Mouse (Mus musculus): ENCODE results near the gene Wipf2.

Gene Wipf2

DNA sequence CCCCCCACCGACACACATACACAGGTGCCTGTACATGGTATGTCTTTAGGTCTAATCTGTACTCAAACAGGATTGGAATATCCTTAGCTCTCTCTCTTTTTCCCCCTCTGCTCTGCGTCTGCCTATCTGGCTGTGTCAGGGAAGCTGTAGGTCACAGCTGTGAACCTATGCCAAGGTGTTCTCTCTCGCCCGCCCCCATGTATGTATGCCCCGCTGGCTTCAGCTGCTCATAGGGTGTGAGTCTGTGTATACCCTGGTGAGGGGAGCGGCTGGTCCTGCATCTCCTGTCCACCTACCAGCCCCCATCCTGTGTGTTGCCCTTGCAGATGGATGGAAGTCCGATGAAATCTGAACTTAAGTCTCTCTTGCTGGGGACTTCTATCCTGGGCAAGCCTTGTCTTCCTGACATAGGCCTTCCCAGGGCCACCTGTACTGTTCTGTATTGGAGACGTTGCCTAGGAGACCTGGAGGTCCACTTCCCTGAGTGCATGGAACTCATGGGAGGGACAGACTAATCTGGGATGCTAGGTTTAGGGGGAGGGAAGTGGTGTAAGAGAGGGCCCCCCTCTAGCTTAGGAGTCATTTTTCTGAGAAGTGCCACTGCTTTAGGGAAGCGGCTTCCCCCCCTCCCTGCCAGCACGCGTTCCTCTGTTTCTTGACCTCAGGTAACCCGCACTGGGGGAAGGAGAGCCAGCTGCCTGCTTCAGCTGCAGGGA lies 86.0 kb downstream of the Wipf2 start:
- no peak for DNase-seq (ENCODE audit: low read depth, low spot score)
- Histone ChIP-seq H3K36me3 (ENCODE audit: control insufficient read depth, insufficient read depth, low read length, poor library complexity, severe bottlenecking) (no peaks in the 10 kb centered on the region; the same call in 1 of the 2 replicates), H3K27me3 (ENCODE audit: control insufficient read depth, insufficient read depth, low read length, poor library complexity, severe bottlenecking) (no peaks in the 10 kb centered on the region)

DNA sequence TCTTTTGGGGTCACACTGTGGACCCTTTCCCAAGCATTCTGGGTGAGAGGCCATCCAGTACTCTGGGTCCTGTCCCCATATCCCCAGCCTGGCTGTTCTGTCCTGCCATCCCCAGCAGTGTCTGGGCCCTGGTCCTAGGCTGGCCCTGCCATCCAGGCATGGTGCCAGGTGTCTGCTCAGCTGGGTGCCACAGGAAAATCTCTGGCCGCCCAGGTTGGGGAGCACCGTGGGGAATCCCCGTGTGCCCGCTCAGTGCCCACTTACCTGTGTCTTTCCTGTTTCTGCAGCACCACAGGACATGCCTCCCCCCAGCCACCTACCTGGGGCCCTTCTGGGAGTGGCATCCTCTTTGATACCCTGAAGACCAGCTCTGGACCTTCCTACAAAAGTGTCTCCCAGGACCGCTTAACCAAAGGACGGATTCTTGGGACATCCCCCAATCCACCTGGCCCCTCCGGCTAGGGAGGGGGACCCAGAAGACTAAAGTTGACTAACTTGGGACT lies 86.6 kb downstream of the Wipf2 start:
- no peak for DNase-seq (ENCODE audit: low read depth, low spot score)
- Histone ChIP-seq H3K36me3 (ENCODE audit: control insufficient read depth, insufficient read depth, low read length, poor library complexity, severe bottlenecking) (no peaks in the 10 kb centered on the region; the same call in 1 of the 2 replicates), H3K27me3 (ENCODE audit: control insufficient read depth, insufficient read depth, low read length, poor library complexity, severe bottlenecking) (no peaks in the 10 kb centered on the region)

DNA sequence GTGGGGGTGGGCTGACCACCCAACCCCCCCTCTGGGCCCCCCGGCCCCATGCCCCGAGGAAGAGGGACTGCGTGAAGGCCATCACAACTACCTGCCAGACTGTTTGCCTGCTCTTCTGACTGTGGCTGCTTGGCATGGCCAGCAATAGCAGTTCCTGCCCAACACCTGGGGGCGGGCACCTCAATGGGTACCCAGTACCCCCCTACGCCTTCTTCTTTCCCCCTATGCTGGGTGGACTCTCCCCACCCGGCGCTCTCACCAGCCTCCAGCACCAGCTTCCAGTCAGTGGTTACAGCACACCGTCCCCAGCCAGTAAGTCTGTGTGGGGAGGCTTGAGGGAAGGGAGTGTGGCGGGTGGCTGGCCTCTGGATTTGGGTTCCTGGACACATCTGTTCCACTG lies 87.0 kb downstream of the Wipf2 start:
- DNase-seq (ENCODE audit: low read depth, low spot score), result no peak
- H3K27me3 ChIP-seq (ENCODE audit: control insufficient read depth, insufficient read depth, low read length, poor library complexity, severe bottlenecking), result no peaks in the 10 kb centered on the region
- no peaks in the 10 kb centered on the region; the same call in 1 of the 2 replicates for H3K36me3 ChIP-seq (ENCODE audit: control insufficient read depth, insufficient read depth, low read length, poor library complexity, severe bottlenecking)

DNA sequence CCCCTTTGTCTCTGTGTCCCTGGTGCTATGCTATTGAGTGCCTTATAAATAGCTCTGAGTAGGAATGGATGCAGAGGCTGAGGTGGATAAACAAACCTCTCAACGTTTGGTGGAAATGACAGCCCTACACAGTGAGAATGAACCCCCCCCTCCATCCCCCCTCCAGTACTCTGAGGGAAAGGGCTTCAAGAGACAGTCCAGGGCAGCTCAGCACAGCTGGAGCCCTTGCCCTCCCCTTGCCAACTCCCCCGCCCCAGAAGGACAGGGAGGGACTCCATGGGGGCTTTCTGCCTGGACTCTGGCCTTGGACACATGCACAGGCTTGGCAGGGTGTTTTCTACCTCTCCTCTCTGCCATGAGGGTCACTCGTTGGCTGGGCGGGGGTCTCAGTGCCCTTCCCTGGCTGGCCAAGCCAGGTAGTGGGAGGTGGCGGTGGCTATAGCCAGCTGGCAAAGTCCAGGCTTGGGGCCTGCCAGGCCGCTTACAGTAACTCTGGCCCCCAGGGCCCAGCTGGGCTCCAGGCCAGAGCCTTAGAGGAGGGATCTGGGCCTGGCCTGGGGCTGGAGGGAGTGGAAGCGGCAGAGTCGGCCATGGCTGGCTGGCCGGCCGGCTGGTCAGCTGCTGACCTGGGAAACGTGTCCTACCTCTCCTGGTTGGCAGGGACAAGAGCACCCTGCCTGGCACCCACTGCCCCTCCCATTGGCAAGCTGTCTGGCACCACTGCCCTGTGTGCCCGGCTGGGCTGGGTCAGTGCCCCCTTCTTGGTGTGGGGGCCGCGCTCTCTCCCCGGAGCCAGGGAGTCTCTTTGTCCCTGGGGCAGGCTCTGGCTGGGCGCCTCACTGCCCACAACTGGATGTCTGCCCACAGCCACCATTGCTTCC lies 87.8 kb downstream of the Wipf2 start:
- DNase-seq (ENCODE audit: low read depth, low spot score), result no peak
- Histone ChIP-seq H3K36me3 (ENCODE audit: control insufficient read depth, insufficient read depth, low read length, poor library complexity, severe bottlenecking) (no peaks in the 10 kb centered on the region; the same call in 1 of the 2 replicates), H3K27me3 (ENCODE audit: control insufficient read depth, insufficient read depth, low read length, poor library complexity, severe bottlenecking) (no peaks in the 10 kb centered on the region)

DNA sequence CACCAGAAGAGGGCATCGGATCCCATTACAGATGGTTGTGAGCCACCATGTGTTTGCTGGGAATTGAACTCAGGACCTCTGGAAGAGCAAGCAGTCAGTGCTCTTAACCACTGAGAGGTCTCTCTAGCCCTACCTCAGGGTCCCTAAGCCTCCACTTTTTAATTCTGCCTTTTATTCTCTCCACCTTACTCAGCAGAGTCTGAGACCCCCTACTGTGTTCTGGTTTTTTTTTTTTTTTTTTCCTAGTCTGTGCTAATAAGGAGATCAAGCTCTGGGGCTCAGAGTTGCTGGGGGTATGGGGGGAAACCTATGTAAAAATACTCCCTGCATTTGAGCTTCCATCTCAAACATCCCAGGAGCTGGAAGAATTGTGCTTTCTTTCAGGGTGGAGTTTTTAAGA lies 88.7 kb downstream of the Wipf2 start:
- Histone ChIP-seq H3K36me3 (ENCODE audit: control insufficient read depth, insufficient read depth, low read length, poor library complexity, severe bottlenecking) (no peaks in the 10 kb centered on the region; the same call in 1 of the 2 replicates), H3K27me3 (ENCODE audit: control insufficient read depth, insufficient read depth, low read length, poor library complexity, severe bottlenecking) (no peaks in the 10 kb centered on the region)
- DNase-seq (ENCODE audit: low read depth, low spot score), result no peak

- H3K27me3 ChIP-seq (ENCODE audit: control insufficient read depth, insufficient read depth, low read length, poor library complexity, severe bottlenecking), result no peaks in the 10 kb centered on the region
- H3K36me3 ChIP-seq (ENCODE audit: control insufficient read depth, insufficient read depth, low read length, poor library complexity, severe bottlenecking), result no peaks in the 10 kb centered on the region; the same call in 1 of the 2 replicates
- no peak for DNase-seq (ENCODE audit: low read depth, low spot score)
Observed at GRCm38 (mm10) chr11:98952736-98953135, 89.3 kb downstream of the Wipf2 start.

DNA sequence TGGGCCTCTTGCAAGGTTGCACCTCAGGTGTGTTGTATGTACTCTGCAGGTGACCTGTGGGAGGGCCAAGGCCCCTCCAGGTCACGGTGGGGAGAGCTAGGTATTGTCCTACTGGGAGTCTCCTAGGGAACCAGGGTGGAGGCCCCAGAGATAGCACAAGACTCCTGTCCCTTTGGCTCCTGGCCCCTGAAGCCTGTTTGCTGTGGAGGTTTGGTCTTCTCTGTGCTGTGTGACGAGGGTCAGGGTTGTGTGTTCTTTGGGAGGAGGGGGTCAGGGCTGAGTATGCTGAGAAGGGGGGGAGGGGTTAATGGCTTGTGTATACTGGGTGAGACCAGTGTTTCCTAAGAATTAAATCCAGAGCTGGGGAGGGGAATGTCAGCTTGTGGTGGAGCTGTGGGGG lies 89.9 kb downstream of the Wipf2 start:
- H3K36me3 ChIP-seq (ENCODE audit: control insufficient read depth, insufficient read depth, low read length, poor library complexity, severe bottlenecking), result no peaks in the 10 kb centered on the region; the same call in 1 of the 2 replicates
- DNase-seq (ENCODE audit: low read depth, low spot score), result no peak
- no peaks in the 10 kb centered on the region for H3K27me3 ChIP-seq (ENCODE audit: control insufficient read depth, insufficient read depth, low read length, poor library complexity, severe bottlenecking)

DNA sequence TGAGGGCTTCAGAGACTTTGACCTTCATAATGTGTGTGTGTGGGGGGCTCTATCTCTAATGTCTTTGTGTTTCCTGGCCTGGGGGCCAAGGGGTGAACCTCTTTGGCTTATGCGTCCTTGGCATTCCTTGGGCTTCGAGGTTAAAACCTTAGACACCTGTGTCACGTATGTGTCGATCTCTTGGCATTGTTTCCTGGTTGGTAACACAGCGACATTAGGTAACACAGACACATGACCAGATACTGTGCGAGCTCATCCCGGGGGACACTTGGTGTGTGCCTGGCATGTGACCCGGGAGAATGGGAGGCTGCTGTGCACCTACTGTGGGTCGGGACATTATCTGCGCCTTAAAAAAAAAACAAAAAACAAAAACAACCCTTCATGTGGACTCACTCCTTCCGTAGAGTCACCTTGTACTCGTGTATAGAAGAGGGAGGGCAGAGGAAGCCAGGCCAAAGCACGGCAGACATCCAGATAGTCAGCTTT lies 90.4 kb downstream of the Wipf2 start:
- Histone ChIP-seq H3K27me3 (ENCODE audit: control insufficient read depth, insufficient read depth, low read length, poor library complexity, severe bottlenecking) (no peaks in the 10 kb centered on the region), H3K36me3 (ENCODE audit: control insufficient read depth, insufficient read depth, low read length, poor library complexity, severe bottlenecking) (no peaks in the 10 kb centered on the region; the same call in 1 of the 2 replicates)
- no peak for DNase-seq (ENCODE audit: low read depth, low spot score)

DNA sequence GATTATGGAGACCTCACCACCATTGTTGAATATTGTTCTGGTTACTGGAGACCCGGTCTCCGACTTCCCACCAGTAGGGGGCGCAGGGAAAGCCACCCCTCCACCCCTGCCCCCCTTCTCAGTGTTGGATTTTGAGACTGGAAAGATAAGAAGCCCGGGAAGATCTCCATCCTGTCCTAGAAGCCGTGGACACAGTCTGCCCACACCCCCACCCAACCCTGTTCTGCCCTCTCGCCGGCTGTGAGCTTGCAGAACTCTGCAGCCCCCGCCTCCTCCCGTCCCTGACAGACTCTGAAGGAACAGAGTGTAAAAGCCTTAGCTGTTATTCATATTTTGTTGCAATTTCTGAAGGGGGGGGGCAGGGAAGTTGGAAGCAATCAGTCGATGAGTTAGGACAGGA lies 90.9 kb downstream of the Wipf2 start:
- peak; percentile 63 for DNase-seq (ENCODE audit: low read depth, low spot score)
- no peaks in the 10 kb centered on the region; the same call in 1 of the 2 replicates for H3K36me3 ChIP-seq (ENCODE audit: control insufficient read depth, insufficient read depth, low read length, poor library complexity, severe bottlenecking)
- H3K27me3 ChIP-seq (ENCODE audit: control insufficient read depth, insufficient read depth, low read length, poor library complexity, severe bottlenecking), result no peaks in the 10 kb centered on the region
